Mouse (Mus musculus) forelimb bud, embryonic 11.5 days (tissue): ENCODE results near the gene Ccdc85c.

Source experiments
- DNase-seq: peaks from one replicate; pipeline ENCODE4 v3.0.0-alpha.2; 2012; ENCODE audit warnings: low read depth, low spot score

Gene Ccdc85c

GRCm38 (mm10) chr12:108240401-108240890, 34.8 kb downstream of the Ccdc85c start:
- peak; percentile 41 for DNase-seq

DNA sequence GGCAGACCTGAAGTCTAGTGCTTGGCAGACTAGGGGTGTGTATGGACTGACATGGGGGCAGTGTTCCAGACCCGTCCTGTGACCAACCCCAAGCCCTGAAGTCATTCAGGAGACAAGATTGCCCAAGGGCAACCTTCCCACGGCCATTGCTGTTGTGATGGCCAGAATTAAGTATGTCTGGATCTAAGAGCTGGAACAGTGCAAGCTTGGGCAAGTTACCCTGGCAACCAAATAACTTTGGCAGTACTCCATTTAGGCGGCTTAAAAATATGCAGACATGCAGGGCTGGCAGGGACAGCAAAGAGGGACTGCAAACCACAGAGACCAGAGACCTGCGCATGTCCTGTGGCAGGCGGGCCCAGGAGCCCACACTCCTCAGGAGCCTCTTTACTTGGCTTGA, 35.8 kb downstream of the Ccdc85c start:
- DNase-seq: no peak

DNA sequence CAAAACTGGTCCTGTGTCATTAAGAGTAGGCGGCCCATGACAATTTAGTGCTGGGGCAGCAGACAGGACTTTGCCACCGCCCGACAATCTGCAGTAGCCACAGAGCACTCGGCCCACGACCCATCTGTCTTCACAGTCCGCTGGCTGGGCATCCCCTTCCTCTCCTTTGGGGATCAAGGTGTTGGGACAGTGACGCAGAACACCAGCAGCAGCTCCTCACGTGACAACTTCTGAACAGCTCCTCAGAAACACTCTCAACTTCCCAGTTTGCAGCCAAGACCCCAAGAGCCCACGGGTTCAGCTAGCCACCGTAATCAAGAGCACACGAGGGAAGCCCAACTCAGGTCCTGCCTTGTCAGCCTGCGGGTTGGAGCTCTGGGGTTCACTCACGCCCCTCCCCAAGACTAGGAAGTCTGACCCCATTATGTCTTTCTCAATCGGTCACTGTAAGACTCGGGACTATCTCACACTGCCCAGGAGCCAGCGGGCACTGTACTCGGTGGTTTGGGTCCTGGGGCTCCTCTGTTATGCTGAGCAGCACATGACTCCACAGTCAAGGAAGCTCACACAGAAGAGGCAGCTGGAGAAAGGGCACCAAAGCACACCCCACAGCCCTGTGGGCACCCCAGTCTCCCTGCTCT, 36.7 kb downstream of the Ccdc85c start:
- no peak for DNase-seq

DNA sequence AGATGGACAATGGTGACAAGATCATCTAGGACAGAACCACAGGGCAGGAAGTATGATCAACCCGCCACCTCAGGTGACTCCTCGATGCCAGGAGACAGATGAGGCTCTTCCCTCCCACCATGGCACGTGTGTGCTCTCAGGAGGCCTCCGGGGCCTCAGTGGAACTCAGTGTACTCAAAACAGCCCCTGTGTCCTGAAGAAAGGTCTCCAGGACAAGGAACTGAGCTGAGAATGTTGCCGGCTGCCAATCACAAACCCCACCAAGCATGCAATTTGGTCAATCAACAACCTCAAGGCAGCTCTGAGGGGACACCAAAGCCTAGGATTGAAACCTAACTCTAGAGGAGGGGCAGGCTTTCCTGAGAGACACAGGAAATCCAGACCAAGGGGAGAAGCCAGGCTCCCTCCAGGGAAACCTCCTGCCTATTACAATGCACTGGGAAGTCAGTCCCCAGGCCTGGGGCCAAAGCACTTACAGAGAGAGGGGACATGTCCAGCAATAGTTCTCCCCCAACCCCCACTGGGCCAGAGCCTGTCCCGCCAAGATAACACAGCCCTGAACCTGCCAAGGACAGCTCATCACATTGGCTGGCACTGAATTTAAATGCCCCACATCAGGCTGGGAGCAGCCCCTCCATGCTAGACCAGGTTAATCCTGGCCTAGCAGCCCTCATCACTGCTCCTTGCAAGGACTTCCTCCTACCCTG, 37.8 kb downstream of the Ccdc85c start:
- no peak for DNase-seq

DNA sequence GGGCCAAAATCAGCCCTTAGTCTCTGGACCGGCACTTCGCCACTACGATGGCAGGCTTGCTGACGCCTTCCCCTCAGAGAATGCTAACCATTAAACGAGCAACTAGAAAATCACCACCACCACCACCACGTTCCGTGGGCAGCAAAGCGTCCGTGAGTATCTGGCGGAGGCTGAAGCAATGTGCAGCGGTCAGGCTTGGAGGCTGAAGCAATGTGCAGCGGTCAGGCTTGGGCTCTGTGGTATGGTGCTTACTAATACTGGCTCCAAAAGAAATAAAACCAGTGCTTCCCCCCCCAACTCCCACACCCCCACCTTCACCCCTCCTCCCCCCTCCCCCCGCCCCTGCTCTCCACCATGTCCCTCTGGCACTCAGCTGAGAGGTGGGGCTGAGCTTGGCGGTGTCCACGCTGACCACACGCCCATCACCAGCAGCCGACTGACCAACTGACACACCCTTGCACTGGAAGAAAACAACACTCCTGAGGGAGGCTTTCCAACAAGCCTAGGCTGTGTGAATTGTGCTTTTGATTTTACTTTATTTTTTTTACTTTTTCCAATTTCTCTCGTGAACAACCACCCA, 39.2 kb downstream of the Ccdc85c start:
- DNase-seq: no peak

GRCm38 (mm10) chr12:108234832-108235602, 40.2 kb downstream of the Ccdc85c start:
- no peak for DNase-seq

DNA sequence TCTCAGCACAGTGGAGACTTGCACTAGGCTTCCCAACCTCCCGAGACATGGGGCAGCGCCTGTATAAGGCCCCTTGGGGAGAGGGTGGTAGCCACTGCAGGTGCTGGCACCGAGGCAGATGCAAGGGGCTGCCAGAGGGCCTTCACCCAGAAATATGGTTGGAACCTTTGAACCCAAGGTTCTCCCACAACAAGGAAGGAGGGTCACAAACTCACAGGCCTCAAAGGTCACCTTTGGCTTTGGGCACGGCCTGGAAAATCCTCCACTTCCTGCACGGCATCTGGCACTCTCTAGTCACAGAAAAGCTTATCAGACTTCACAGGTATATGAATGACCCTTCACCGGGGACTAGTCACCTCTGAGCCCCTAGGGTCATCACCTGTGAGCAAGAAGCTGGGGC, 41.5 kb downstream of the Ccdc85c start:
- DNase-seq: no peak

DNA sequence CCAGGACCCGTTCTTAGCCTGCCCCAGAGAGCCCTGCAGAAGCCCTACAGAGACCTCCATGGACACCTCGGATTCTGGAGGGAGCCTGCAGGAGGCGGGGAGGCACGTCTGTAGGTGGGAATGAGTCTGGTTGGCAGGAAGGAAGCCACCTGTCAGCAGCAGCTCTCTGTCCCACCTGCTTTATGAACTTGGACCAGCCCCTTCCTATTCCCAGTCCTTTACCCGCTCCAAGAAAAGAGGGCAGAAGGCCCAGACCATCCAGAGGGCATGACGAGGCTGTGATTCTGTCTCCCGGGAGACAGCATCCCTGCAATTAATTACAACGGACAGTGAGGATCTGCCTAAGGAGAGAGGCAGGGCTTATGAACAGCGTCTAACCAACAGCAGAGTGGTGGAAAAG, 43.3 kb downstream of the Ccdc85c start:
- no peak for DNase-seq

DNA sequence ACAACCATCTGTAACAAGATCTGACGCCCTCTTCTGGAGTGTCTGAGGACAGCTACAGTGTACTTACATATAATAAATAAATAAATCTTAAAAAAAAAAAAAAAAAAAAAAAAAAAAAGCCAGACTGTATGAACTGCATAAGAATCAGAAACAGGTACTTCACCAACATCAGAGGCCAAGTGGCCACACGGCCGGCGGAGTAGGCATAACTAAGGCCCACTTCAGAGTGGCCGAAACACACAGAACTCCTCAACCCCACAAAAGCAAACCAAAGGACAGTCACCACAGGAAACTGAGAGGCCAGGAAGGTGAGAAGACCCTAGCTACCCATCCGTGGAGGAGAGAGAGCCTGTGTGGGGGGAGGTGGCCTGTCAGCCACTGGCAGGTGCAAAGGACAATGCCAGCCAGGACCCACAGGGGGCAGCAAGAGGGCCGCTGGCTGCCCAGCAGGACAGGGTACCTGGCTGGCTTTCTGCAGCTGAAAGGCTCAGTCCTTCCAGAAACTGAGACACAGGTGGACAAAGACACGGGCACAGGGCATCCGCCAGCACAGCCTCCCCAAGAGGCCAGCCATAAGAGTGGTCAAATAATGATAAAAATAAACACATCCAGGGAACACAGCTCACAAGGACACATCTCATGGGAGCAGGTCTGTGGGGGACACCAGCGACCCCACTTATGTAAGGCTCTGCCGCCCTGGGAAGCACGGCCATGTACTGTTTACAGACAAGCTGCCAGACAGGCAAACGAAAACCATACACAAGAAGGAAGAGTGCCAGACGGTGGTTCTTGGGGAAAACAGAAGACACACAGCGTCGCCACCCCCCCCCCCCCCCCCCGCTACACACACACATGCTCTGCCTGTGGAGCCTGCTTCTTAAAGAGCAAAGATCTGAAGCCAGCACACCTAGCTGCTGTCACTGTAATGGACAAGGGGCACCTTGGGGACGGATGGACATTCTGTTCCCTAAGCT, 44.1 kb downstream of the Ccdc85c start:
- no peak for DNase-seq

DNA sequence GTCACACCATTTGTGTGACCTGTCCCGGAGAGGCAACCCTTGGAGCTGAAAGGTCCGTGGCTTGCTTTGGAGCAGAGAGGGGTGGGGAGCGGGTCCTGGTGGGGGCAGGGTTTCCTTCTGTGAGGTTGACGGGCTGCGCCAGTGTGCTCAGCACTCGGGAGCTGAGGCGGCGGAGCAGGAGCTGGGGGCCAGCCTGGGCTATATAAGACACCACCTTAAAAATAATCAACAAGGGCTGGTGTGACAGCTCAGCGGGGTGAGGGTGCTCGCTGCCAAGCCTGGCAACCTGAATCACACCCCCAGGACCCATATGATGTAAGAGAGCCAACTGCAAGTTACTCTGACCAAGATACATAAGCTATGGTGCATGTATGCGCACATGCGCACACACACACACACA, 45.1 kb downstream of the Ccdc85c start:
- no peak for DNase-seq

DNA sequence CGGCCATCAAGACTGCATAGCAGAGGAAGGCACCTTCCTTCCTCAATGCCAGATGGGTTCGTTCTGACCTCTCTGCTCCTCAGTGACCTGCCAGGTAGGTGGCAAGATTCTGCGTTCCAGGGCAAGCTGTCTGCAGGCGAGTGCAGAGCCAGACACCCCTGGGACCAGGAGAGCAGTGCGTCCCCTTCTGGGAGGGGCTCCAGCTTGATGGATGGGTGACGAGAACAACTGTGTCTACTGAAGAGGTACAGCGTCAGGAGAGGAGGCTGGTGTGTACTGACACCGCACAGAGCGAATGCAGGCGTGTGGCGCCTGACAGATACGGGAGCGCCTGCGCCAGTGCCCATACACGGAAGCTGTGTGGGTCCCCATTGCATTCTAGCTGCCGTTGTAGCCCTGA, 47.7 kb downstream of the Ccdc85c start:
- DNase-seq: no peak

DNA sequence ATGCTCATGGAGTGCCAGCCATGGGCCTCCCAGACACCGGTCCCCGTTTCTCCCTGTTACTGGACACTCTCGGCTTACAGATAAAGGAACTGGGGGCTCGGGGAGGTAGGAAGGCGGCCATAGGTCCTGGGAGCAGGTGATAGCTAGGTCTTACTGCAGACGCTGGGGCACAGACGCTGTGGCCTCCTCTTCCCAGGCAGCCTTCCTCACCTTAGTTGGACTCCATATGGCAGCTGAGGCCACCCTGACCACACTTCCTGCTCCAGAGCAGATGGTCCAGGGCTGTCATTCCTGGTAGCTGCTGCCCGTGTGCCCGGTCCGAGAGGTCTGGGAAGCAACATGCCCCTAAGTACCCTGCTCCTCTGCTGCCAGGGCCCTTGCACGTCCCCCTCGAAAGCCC, 48.3 kb downstream of the Ccdc85c start:
- no peak for DNase-seq

DNA sequence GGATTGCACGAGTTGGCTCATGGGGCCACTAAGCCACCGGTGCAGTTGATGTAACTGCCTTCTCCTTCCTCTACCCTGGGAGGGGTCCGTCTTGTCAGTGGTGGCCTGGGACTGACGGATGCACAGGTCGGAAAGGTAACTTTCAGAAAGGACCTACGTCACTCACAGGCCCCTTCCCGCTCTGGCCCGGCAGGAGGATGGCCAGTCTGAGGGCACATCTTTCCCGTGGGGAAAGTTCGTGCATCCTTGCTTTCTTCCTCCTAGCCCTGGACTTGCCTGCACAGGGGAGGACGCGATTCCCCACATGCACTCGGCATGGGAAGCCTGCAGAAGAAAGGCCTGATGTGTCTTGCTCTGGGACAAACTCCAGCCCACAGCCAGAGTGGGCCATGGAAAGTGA, 49.0 kb downstream of the Ccdc85c start:
- no peak for DNase-seq

GRCm38 (mm10) chr12:108225781-108226180, 49.4 kb downstream of the Ccdc85c start:
- no peak for DNase-seq

DNA sequence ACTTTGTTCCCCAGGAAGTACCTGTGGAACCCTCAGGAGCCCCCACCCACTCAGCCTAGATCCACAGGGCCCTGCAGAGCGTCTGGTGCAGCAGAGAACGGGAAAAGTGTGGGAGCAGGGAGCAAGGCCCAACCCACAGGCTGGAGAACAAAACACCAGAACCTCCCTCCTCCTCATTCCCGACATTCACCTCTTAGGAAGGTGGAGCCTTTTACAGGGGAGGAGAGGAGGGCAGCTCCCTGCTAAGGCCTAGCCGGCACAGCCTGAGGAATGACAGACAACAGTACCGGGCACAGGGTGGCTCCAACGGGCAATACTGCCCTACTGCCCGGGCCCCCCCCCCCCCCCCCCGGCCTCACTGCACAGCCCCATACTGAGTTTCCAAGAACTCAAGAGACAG, 51.9 kb downstream of the Ccdc85c start:
- no peak for DNase-seq

DNA sequence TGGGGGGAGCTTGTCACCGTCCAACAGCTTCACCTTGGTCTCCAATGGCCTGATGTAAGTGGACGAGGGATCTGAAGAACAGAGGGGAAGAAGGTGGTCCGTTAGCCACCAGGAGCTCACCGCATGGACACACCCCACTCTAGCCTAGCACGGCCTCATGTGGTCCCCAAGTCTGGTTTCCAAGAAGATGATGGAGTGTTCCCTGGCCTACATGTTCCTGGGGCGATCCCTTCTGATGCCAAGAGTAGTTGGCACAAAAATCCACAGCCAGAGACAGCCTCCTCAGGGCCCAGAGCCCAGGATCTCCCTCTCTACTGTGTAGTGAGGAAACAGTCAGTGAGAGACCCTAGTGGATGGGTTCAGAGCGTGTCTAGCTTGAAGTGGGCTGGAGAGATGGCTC, 53.5 kb downstream of the Ccdc85c start:
- DNase-seq: no peak

GRCm38 (mm10) chr12:108221206-108221605, 54.0 kb downstream of the Ccdc85c start:
- no peak for DNase-seq

- no peak for DNase-seq
Observed at GRCm38 (mm10) chr12:108220621-108221020, 54.6 kb downstream of the Ccdc85c start.

DNA sequence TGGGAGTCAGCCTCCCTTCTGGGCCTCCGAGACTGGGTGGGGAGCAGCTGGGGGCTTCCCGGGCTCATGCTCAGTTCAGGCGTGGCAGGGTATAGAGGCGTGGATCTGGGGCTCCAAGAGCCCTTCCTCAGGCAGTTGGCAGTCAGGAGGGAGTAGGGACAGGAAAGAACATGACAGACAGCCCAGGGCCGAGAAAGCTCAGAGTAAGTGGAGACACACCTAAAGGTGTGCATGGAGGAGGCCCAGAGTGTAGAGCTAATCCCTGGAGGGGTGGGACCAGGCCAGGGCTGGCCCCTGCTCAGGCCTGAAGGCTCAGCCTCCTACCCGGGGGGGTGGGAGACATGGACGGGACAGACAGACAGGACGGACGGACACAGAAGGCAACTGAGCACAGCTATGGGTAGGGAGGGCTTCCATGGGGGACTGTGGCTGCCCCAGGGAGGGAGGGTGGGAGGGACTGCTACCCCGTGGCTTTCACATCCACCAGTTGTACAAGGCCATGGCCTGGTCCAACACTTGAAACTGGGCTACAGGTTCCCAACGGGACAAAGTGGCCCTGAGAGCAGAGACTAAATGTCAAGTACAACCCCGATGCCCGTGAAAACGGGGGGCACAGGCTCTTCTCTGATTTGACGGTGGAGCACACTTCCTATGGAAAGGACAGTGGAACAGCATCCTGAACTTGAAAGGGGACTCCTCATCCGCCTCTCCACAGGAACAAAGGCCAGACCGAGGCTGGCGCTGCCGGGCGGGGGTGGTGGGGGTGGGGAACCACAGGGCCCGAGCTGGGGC, 55.2 kb downstream of the Ccdc85c start:
- DNase-seq: no peak

DNA sequence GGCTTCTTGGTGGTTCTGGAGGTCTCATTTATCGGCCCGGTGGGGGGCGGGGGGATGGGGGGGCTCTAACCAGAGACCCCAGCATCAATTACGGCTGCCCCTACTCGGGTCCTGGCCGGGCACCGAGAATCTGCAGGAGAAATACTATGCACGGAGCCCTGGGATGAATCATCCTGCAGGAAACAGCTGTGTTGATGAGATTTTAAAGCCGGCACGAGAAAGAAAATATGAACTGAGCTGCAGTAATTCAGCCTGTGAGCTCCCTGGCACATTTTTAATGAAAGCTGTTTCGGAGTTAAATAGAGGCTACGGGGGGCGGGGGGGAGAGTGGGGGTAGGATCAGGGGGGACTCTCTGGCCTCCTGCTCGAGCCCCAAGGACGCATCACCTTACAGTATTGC, 56.1 kb downstream of the Ccdc85c start:
- DNase-seq: no peak
